Mouse (Mus musculus): ENCODE measurements around the gene Gm20532. TPM values are rescaled to one million over a fixed set of nuclear protein-coding genes. Genes with fewer than 3 reads are reported as not detected.
"Not testable (repeated sequence)": the region's sequence is repeated elsewhere in the genome, so short reads cannot be mapped to it uniquely, and the experiment has no call there.

Gm20532 gene
- polyA plus RNA-seq, 1 experiment from 2014 or later = not detected

DNA sequence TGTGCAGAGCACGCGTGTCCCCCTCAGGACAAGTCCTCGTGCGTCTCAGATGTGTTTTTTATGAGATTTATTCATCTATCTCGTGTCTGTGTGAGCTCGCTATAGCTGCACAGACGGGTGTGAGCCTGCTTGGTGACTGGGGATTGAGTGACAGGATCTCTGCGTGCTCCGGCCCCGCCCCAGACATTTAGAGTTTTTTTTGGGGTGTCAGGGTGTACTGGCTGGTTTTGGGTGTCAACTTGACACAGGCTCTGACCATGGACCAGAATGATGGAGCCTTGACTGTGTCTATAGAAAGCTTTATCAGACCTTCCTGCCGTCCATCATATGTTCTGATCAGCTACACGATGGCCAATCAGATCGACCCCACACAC lies 76.1 kb downstream of the Gm20532 start:
- 78% methylated on average over 13 of the region's 13 CpGs for WGBS
- no peak for ATAC-seq (ENCODE audit: low FRiP score)
- no peak overlapping the region for H3K9ac ChIP-seq
- H3K4me3 ChIP-seq (replicated peaks; ENCODE audit: low read length) = no peak overlapping the region
- no peaks in the 10 kb centered on the region for H3K9me3 ChIP-seq (ENCODE audit: control insufficient read depth, low read length)
- no peak overlapping the region for H3K27ac ChIP-seq
- no peak overlapping the region for H3K4me2 ChIP-seq (replicated peaks)
- no peak for DNase-seq (ENCODE audit: low spot score)
- H3K36me3 ChIP-seq (replicated peaks; ENCODE audit: control insufficient read depth, insufficient read depth) = no peaks in the 10 kb centered on the region
- H3K27me3 ChIP-seq (ENCODE audit: control insufficient read depth, insufficient read depth, low read length) = no peaks in the 10 kb centered on the region
- H3K4me1 ChIP-seq (replicated peaks; ENCODE audit: control insufficient read depth, insufficient read depth, low read length) = no peaks in the 10 kb centered on the region

DNA sequence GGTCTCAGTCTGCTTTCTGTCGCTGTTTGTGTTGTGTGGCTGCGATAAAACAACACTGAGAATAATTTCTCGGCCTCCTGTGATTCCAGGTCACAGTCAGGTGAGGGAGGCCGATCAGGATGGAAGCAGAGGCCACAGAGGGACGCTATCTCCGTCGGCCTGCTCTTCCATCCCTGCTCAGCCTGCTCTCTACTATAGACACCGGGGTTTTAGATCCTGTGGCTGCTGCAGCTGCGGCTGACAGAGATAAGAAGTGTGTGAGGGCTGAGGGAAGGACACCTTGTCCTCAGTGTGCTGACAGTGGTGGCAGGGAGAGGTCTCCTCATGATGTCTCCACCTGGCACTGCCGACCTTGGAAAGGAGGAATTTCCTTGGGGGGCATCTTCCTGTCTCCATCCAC lies 76.7 kb downstream of the Gm20532 start:
- Histone ChIP-seq H3K27me3 (ENCODE audit: control insufficient read depth, insufficient read depth, low read length) (no peaks in the 10 kb centered on the region), H3K4me1 (replicated peaks; ENCODE audit: control insufficient read depth, insufficient read depth, low read length) (no peaks in the 10 kb centered on the region), H3K4me3 (replicated peaks; ENCODE audit: low read length) (no peak overlapping the region), H3K36me3 (replicated peaks; ENCODE audit: control insufficient read depth, insufficient read depth) (no peaks in the 10 kb centered on the region), H3K9me3 (ENCODE audit: control insufficient read depth, low read length) (no peaks in the 10 kb centered on the region), H3K27ac (no peak overlapping the region), H3K4me2 (replicated peaks) (no peak overlapping the region), H3K9ac (no peak overlapping the region)
- 84% methylated on average over 10 of the region's 10 CpGs for WGBS
- no peak for DNase-seq (ENCODE audit: low spot score)
- ATAC-seq (ENCODE audit: low FRiP score) = no peak

DNA sequence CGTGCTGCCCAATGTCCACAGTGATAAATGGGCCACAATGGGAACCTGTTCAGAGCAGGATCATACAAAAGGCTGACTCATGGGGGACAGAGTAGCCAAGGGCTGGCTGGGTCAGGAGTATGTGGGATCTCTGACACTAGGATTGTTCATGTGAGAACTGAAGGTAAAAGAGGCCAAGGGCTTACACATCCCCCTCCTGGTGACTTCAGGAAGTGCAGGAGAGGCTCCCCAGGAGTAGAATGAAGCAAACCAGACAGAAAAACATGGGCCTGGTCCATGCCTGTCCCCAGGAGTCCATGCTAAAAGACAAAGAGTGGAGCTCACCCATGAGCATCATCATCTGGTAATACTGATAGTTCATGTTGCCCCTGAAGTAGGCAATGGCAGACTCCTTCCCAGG lies 77.1 kb downstream of the Gm20532 start:
- not testable (repeated sequence) for ATAC-seq (ENCODE audit: low FRiP score)
- peak; percentile 49 for DNase-seq (ENCODE audit: low spot score)

DNA sequence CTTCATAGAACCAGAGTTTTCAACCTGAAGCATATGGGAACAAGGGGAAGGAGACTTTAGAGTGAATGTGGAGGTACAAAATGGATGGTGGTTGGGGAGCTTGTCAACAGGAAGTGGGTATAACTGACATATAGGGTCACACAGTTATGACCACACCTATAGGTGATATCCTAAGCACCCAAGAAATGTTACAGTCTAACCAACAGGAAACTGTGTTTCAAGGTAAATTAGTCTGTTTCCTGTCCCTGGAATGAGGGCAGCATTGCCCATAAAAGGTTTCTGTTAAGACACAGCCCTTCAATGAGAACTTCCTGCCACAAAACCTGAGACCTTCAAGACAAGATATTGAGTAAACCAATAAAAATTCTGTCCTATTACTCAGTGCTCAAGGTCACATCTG lies 82.3 kb downstream of the Gm20532 start:
- Histone ChIP-seq H3K9me3 (ENCODE audit: control insufficient read depth, low read length) (no peaks in the 10 kb centered on the region), H3K36me3 (replicated peaks; ENCODE audit: control insufficient read depth, insufficient read depth) (no peaks in the 10 kb centered on the region), H3K4me1 (replicated peaks; ENCODE audit: control insufficient read depth, insufficient read depth, low read length) (no peaks in the 10 kb centered on the region), H3K9ac (no peak overlapping the region), H3K4me3 (replicated peaks; ENCODE audit: low read length) (no peak overlapping the region), H3K4me2 (replicated peaks) (no peak overlapping the region), H3K27ac (no peak overlapping the region), H3K27me3 (ENCODE audit: control insufficient read depth, insufficient read depth, low read length) (no peaks in the 10 kb centered on the region)
- ATAC-seq (ENCODE audit: low FRiP score) (no peak), DNase-seq (ENCODE audit: low spot score) (no peak)

More for the DNA sequence above, 77.1 kb downstream of the Gm20532 start:
- not testable (repeated sequence) for H3K4me1 ChIP-seq (replicated peaks; ENCODE audit: control insufficient read depth, insufficient read depth, low read length); H3K27me3 ChIP-seq (ENCODE audit: control insufficient read depth, insufficient read depth, low read length); H3K4me2 ChIP-seq (replicated peaks); H3K4me3 ChIP-seq (replicated peaks; ENCODE audit: low read length); H3K9ac ChIP-seq; H3K9me3 ChIP-seq (ENCODE audit: control insufficient read depth, low read length); H3K27ac ChIP-seq; H3K36me3 ChIP-seq (replicated peaks; ENCODE audit: control insufficient read depth, insufficient read depth)
- 61% methylated on average over 1 of the region's 1 CpGs for WGBS

DNA sequence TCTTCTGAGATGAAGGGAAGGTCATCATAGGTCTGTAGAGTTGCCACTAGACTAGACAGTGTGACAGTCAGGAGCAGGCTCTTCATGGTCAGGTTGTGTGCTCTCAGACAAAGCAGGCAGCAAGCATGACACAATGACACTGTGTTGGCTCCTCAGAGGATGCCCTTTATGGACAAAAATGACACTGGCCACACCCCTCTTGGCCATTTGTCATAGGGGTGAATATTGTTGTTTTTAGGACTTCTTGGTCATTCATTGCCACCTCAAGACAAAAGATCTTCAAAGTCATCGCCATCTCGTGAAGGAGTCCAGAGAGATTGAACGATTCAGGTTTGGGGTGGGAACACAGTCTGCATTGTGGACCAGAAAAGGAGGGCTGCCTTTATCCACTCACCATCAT lies 84.7 kb downstream of the Gm20532 start, which contains the start of gene Lcn4:
TSS of gene Lcn4 (minus strand) at position 101 of the 400 bp plus-strand sequence.
- no peaks in the 10 kb centered on the region for H3K4me1 ChIP-seq (replicated peaks; ENCODE audit: control insufficient read depth, insufficient read depth, low read length)
- no peaks in the 10 kb centered on the region for H3K9me3 ChIP-seq (ENCODE audit: control insufficient read depth, low read length)
- no peak within 1 kb of the TSS for H3K9ac ChIP-seq
- H3K36me3 ChIP-seq (replicated peaks; ENCODE audit: control insufficient read depth, insufficient read depth) = no peaks in the 10 kb centered on the region
- no peaks in the 10 kb centered on the region; the same call in 1 of the 2 replicates for H3K27me3 ChIP-seq (ENCODE audit: control insufficient read depth, insufficient read depth, low read length)
- DNase-seq (ENCODE audit: low spot score) = no peak
- no peak for ATAC-seq (ENCODE audit: low FRiP score)
- no peak within 1 kb of the TSS for H3K4me2 ChIP-seq (replicated peaks)
- H3K27ac ChIP-seq = no peak within 1 kb of the TSS
- no peak within 1 kb of the TSS for H3K4me3 ChIP-seq (replicated peaks; ENCODE audit: low read length)
- 91% methylated on average over 3 of the region's 3 CpGs for WGBS

MicroRNAs within 50 kb of the gene (microRNA counts, 519-probe panel; counts per million panel counts)
- microRNA mmu-miR-126-3p = 7,051 counts per million, percentile 94 among the panel's probes with 10 or more counts
- microRNA mmu-miR-126-5p = 4,711 counts per million, percentile 47 among the panel's probes with 10 or more counts

Small RNAs within 50 kb of the gene (microRNA-seq; reads per million reads assigned to microRNA genes)
- 0.48 reads per million for gene Mir126a
- not detected for gene Mir126b

Other genes with a start within 250 kb of the Gm20532 start
- 27.7 and 28.3 TPM in 2 replicates for gene Dnlz, start 234.5 kb upstream of the Gm20532 start, polyA plus RNA-seq (2014; fragmentation: Nextera tagmentation; extraction: Ambion mirVana)
- gene Card9, start 225.7 kb upstream of the Gm20532 start, polyA plus RNA-seq (2014; fragmentation: Nextera tagmentation; extraction: Ambion mirVana) = 1.9 and 2.1 TPM in 2 replicates
- gene Snapc4, start 206.0 kb upstream of the Gm20532 start, polyA plus RNA-seq (2014; fragmentation: Nextera tagmentation; extraction: Ambion mirVana) = 25.4 and 29.3 TPM in 2 replicates
- 134 and 141 TPM in 2 replicates for gene Entr1, start 197.3 kb upstream of the Gm20532 start, polyA plus RNA-seq (2014; fragmentation: Nextera tagmentation; extraction: Ambion mirVana)
- gene Pmpca, start 197.3 kb upstream of the Gm20532 start, polyA plus RNA-seq (2014; fragmentation: Nextera tagmentation; extraction: Ambion mirVana) = 76.8 and 81.6 TPM in 2 replicates
- gene Inpp5e, start 177.4 kb upstream of the Gm20532 start, polyA plus RNA-seq (2014; fragmentation: Nextera tagmentation; extraction: Ambion mirVana) = 22.1 and 23.0 TPM in 2 replicates
- gene Sec16a, start 141.4 kb upstream of the Gm20532 start, polyA plus RNA-seq (2014; fragmentation: Nextera tagmentation; extraction: Ambion mirVana) = 29.1 and 30.0 TPM in 2 replicates
- gene Notch1, start 70.0 kb upstream of the Gm20532 start, polyA plus RNA-seq (2014; fragmentation: Nextera tagmentation; extraction: Ambion mirVana) = 23.3 and 25.6 TPM in 2 replicates
- gene Egfl7, start 6.6 kb upstream of the Gm20532 start, polyA plus RNA-seq (2014; fragmentation: Nextera tagmentation; extraction: Ambion mirVana) = 62.2 and 69.2 TPM in 2 replicates
- 5.6 and 6.6 TPM in 2 replicates for gene Agpat2, start 17.8 kb downstream of the Gm20532 start, polyA plus RNA-seq (2014; fragmentation: Nextera tagmentation; extraction: Ambion mirVana)
- 128 and 136 TPM in 2 replicates for gene Fam69b, start 41.8 kb downstream of the Gm20532 start, polyA plus RNA-seq (2014; fragmentation: Nextera tagmentation; extraction: Ambion mirVana)
- not detected in 2 replicates for gene Lcn4, start 84.6 kb downstream of the Gm20532 start, polyA plus RNA-seq (2014; fragmentation: Nextera tagmentation; extraction: Ambion mirVana)

All from hindbrain, embryonic 14.5 days (tissue).